Mouse (Mus musculus) heart, embryonic 12.5 days (tissue): ENCODE results near the gene Cope. TPM values are rescaled to one million over a fixed set of nuclear protein-coding genes. Genes with fewer than 3 reads are reported as not detected.

Source experiments
- ATAC-seq: fragments of 200-750 bp; cut with Nextera tagmentation; 2 replicates; pipeline ENCODE4 v1.8.0; 2017; ENCODE audit warnings: moderate TSS enrichment, moderate library complexity; ENCODE audit not compliant: insufficient number of reproducible peaks, low FRiP score
- H3K27ac ChIP-seq: fragments of 300-500 bp; sonication (generic); 2 replicates; pipeline ENCODE4 v1.5.1; 2016; ENCODE audit warnings: mild to moderate bottlenecking, moderate library complexity; ENCODE audit not compliant: poor library complexity, severe bottlenecking
- H3K27me3 ChIP-seq: fragments of 300-500 bp; sonication (generic); replicated peaks from 2 replicates; pipeline ENCODE4 v1.6.1; 2016; ENCODE audit warnings: mild to moderate bottlenecking, moderate library complexity
- H3K36me3 ChIP-seq: fragments of 300-500 bp; sonication (generic); 2 replicates; pipeline ENCODE4 v1.6.1; 2016; ENCODE audit warnings: mild to moderate bottlenecking, moderate library complexity
- H3K4me1 ChIP-seq: fragments of 300-500 bp; sonication (generic); replicated peaks from 2 replicates; pipeline ENCODE4 v1.6.1; 2016; ENCODE audit warnings: mild to moderate bottlenecking
- H3K4me2 ChIP-seq: fragments of 300-500 bp; sonication (generic); 2 replicates; pipeline ENCODE4 v1.6.1; 2016; ENCODE audit warnings: mild to moderate bottlenecking, moderate library complexity
- H3K4me3 ChIP-seq: fragments of 300-500 bp; sonication (generic); 2 replicates; pipeline ENCODE4 v1.5.1; 2016; ENCODE audit warnings: mild to moderate bottlenecking
- H3K9ac ChIP-seq: fragments of 300-500 bp; sonication (generic); 2 replicates; pipeline ENCODE4 v1.6.1; 2016; ENCODE audit warnings: mild to moderate bottlenecking, moderate library complexity
- H3K9me3 ChIP-seq: fragments of 300-500 bp; sonication (generic); replicated peaks from 2 replicates; pipeline ENCODE4 v1.6.1; 2016; ENCODE audit warnings: mild to moderate bottlenecking, moderate library complexity
- WGBS: fragments of 180-500 bp; shearing (Covaris S2); methylation state at CpG from one replicate; pipeline ENCODE4 v1.1.7; 2016; 5-methylcytosine and 5-hydroxymethylcytosine counted together
- polyA plus RNA-seq: library from polyadenylated mRNA; unstranded; fragments of >200 nt; fragmentation: Nextera tagmentation; extraction: Ambion mirVana; gene quantifications from 2 replicates; pipeline ENCODE4 v1.2.1, GENCODE M21; 2016

Gene Cope
- polyA plus RNA-seq, 1 experiment from 2014 or later = 272 TPM

DNA sequence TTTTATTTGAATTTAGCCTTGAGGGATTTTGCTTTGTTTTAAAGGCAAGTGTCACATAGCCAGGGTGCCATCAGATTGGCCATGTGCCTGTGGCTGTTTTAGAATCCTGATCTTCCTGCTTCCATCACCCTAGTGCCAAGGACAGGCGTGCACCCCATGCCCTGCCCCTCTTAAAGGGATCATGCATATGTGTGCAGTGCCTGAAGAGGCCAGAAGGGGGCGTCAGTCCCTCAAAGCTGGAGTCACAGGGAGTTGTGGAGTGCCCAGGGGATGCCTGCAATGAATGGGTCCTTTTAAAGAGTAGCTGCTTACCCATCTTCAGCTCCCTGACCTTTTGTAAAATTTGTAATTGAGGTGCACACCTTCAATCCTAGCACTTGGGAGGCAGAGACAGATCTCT lies 7.0 kb downstream of the Cope start:
- H3K4me3 ChIP-seq = no peak overlapping the region

DNA sequence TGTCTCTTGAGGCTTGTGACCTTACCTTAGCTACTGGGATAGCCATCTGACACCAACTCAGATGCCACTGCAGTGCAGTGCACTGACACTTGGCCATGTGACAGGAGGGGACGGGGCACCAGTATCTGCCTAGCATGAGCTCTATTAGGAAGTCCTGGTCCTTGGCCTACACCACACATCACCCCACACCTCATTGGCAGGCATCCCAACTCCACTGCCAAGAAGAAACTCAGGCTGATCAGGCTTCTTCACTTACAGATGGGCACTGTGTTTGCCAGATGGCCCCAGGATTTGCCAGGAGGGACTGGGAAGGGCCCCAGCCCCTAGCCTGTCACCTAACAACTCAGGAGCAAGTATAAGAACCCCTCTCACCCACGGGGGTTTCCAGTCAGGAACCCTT lies 11.1 kb downstream of the Cope start:
- H3K4me1 ChIP-seq = peaks cover 25% of the 10 kb centered on the region
- H3K9ac ChIP-seq = no peak overlapping the region
- no peak overlapping the region for H3K4me3 ChIP-seq
- ATAC-seq = no peak
- 71% methylated on average over 2 of the region's 2 CpGs for WGBS
- no peak overlapping the region for H3K4me2 ChIP-seq
- peaks cover 13% of the 10 kb centered on the region; the same call in 1 of the 2 replicates for H3K27me3 ChIP-seq
- H3K9me3 ChIP-seq = no peaks in the 10 kb centered on the region
- H3K36me3 ChIP-seq = peaks cover 52% of the 10 kb centered on the region
- no peak overlapping the region for H3K27ac ChIP-seq

More for the DNA sequence above, 7.0 kb downstream of the Cope start:
- Histone ChIP-seq H3K27me3 (no peaks in the 10 kb centered on the region), H3K36me3 (peaks cover 90% of the 10 kb centered on the region), H3K4me1 (peaks cover 2% of the 10 kb centered on the region), H3K9me3 (no peaks in the 10 kb centered on the region), H3K9ac (no peak overlapping the region), H3K4me2 (no peak overlapping the region), H3K27ac (no peak overlapping the region)
- WGBS = 38% methylated on average over 2 of the region's 2 CpGs
- ATAC-seq = no peak

DNA sequence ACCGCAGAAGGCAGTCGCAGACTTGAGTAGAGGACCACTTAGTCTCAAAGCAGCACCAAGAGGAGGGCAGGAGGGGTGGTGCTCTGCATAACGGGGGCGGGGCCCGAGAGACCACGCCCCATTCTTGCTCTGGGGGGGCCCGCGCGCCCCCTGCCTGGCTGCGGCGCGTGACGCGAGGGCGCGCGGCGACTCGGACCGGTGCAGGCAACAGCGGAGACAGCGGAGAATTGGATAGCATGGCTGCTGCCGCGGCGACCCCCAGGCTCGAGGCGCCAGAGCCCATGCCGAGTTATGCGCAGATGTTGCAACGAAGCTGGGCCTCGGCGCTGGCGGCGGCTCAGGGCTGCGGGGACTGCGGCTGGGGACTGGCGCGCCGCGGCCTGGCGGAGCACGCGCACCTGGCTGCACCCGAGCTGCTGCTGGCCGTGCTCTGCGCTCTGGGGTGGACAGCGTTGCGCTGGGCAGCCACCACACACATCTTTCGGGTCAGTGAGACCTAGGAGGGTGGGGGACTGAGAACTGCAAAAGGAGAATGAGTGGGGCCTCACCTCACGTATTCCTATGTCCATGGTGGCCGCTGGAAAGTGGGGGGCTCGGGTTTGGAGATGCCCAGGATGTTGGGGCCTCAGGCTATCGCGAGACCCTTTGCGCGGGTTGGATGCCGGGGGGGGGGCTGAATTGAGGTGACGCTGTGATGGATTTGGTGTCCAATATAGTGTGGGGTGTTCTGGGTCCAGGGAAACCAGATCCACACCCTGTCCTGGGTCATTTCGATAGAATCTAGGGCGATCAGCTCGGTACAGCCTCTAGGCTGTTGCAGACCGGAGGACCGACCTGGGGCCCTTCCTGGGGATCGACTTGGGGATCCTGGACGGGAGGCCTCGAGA lies 13.5 kb downstream of the Cope start, which contains the start of gene Cers1:
Gene Cers1 (plus strand): TSS at position 152 of the 887 bp plus-strand sequence.
- ATAC-seq = peak; percentile 71
- H3K4me1 ChIP-seq = peaks cover 25% of the 10 kb centered on the region
- WGBS = 3% methylated on average over 66 of the region's 66 CpGs
- peak within 1 kb of the TSS; percentile 68 for H3K9ac ChIP-seq
- peak within 1 kb of the TSS; percentile 63 for H3K4me3 ChIP-seq
- no peaks in the 10 kb centered on the region for H3K9me3 ChIP-seq
- H3K4me2 ChIP-seq = peak within 1 kb of the TSS; percentile 93
- H3K27me3 ChIP-seq = peaks cover 13% of the 10 kb centered on the region; the same call in 1 of the 2 replicates
- peaks cover 31% of the 10 kb centered on the region for H3K36me3 ChIP-seq
- H3K27ac ChIP-seq = no peak within 1 kb of the TSS

DNA sequence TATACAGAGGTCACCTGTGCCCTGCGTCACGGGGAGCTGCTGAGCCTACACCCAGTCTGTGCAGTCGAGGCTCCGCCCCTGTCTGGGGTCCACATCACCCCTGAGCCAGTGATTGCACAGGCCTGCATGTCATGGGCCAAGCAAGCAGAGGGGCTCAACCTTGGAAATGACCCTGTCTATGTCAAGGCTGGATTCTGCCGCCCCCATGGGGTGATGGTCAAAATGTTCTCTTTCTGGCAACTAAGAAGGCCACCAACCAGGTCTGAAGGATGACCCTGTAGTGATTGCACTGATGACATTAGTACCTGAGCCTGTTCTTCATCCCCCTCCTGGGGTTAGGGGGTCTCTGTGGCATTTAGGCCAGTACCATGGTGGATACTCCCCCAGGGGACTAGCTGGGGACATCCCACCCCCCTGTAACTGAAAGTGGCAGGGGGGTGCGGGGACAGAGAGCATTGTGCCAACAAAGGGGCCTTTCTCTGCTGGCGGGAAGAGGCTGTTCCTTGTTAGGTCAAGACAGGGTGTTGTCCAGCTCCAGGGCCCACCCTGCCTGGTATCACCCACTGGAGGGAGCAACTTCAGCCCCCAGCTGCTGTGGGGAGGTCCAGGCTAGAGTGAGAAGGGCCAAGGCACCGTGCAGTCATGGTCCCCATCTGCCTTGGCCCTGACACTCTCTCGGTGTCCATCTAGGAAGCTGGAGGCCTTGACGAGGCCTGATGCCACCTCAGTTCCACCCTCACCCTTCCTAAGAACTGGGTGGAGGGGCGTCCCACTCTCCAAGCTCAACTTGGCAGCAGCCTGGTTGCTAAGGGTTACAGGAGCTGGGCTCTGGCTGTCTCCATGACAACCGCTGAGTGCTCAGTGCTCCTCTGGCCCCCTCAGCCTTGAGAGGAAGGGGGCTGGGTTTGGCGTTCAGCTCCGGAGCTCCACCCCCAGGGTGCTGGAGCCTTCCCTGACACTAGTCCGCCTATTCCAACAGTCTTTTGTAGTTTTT lies 14.5 kb downstream of the Cope start:
- Histone ChIP-seq H3K9ac (peak overlapping the region; percentile 68), H3K36me3 (peaks cover 22% of the 10 kb centered on the region), H3K27ac (no peak overlapping the region), H3K9me3 (no peaks in the 10 kb centered on the region), H3K4me3 (peak overlapping the region; percentile 63), H3K4me2 (peak overlapping the region; percentile 93), H3K27me3 (peaks cover 13% of the 10 kb centered on the region; the same call in 1 of the 2 replicates), H3K4me1 (peaks cover 25% of the 10 kb centered on the region)
- WGBS = 19% methylated on average over 15 of the region's 15 CpGs
- peak; percentile 61 for ATAC-seq

DNA sequence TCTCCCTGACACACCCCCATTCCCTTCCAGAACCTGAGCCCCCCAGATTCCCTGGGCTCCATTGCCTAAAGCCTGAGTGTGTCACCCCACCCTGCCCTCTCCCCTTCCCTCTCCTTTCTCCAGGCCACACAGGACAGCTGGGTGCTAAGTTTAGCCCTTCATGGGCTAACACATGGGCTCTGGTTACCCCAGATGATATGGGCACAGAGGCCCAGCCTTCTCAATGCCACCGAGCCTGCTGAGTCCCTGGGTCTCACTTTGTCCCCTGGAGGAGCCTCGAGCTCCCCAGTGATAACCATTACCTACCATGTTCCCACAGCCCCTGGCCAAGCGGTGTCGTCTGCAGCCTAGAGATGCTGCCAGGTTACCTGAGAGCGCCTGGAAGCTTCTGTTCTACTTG lies 15.6 kb downstream of the Cope start:
- Histone ChIP-seq H3K9me3 (no peaks in the 10 kb centered on the region), H3K4me3 (no peak overlapping the region), H3K4me2 (no peak overlapping the region), H3K4me1 (peaks cover 25% of the 10 kb centered on the region), H3K27ac (no peak overlapping the region), H3K36me3 (peaks cover 11% of the 10 kb centered on the region), H3K9ac (no peak overlapping the region), H3K27me3 (peaks cover 13% of the 10 kb centered on the region; the same call in 1 of the 2 replicates)
- ATAC-seq = no peak
- 75% methylated on average over 5 of the region's 5 CpGs for WGBS

- Histone ChIP-seq H3K4me2 (no peak overlapping the region), H3K27me3 (no peaks in the 10 kb centered on the region), H3K9ac (no peak overlapping the region), H3K27ac (no peak overlapping the region), H3K4me3 (no peak overlapping the region), H3K9me3 (peaks cover 8% of the 10 kb centered on the region; the same call in 1 of the 2 replicates), H3K36me3 (peaks cover 4% of the 10 kb centered on the region; the same call in 1 of the 2 replicates), H3K4me1 (no peaks in the 10 kb centered on the region)
- 93% methylated on average over 3 of the region's 3 CpGs for WGBS
- no peak for ATAC-seq
These were observed 21.4 kb downstream of the Cope start for GRCm38 (mm10) chr8:70323716-70324115.

DNA sequence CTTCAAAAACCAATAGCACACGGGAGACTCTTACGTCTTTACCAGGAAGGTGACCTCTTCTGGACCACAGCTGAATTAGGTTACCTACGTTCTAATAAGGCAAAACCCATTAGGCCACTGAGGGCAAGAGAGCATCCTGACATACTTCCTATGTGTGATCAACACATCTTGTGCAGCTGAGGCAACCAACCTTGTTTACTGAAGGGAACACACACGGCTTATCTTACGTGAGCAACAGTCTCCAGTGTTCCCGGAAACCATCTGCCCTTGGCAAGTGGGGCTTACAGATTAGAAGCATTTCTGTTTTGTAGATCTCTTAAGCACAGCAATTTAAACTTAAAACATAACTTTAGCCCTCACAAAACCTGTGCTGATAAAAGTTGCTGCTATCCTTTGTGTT lies 25.2 kb downstream of the Cope start:
- Histone ChIP-seq H3K4me3 (no peak overlapping the region), H3K36me3 (peaks cover 20% of the 10 kb centered on the region), H3K27ac (peak overlapping the region; percentile 22), H3K9me3 (peaks cover 8% of the 10 kb centered on the region; the same call in 1 of the 2 replicates), H3K4me1 (peaks cover 24% of the 10 kb centered on the region), H3K9ac (no peak overlapping the region), H3K4me2 (no peak overlapping the region), H3K27me3 (peaks cover 21% of the 10 kb centered on the region)
- 75% methylated on average over 6 of the region's 6 CpGs for WGBS
- ATAC-seq = peak; percentile 49; the same call in 1 of the 2 replicates

DNA sequence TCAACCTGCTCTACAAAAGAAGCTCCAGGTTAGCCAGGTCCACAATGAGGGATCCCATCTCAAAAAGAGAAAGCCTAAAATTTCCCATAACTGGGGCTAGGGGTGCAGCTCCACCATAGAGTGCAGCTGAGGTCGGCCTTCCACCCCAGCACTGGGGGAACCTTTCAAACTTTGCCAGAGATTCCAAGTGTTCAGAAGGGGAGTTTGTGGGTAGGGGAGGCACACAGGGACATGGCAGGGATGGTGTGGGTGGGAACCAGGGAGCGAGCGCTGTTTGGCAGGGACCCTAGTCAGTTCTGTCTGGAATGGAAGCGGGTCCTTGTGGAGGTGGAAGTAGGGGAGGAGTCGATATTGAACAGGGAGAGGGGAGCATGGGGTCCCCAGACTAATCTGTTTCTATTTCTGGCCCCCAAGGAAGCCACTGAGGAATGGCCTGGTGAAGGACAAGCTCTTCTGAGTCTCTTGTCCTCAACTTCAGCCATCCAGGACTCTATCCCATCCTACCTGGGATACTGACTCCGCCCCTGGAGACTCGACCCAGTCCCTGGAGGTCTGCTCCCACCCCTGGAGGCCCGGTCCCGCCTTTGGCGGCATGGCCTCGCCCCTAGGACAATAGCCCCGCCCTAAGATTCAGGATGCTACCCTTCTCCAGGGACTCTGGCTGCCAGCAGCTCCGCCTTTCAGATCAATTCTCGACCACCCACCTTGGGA lies 27.0 kb downstream of the Cope start, which contains the start of gene Gdf1:
Gene Gdf1 (plus strand): TSS at position 694 of the 711 bp plus-strand sequence.
- Histone ChIP-seq H3K4me2 (peak within 1 kb of the TSS; percentile 64), H3K4me3 (peak within 1 kb of the TSS; percentile 33), H3K4me1 (peaks cover 24% of the 10 kb centered on the region), H3K27ac (peak within 1 kb of the TSS; percentile 22), H3K27me3 (peaks cover 21% of the 10 kb centered on the region), H3K9ac (peak within 1 kb of the TSS; percentile 36), H3K9me3 (peaks cover 8% of the 10 kb centered on the region; the same call in 1 of the 2 replicates), H3K36me3 (peaks cover 37% of the 10 kb centered on the region)
- WGBS = 27% methylated on average over 14 of the region's 14 CpGs
- ATAC-seq = peak; percentile 53

DNA sequence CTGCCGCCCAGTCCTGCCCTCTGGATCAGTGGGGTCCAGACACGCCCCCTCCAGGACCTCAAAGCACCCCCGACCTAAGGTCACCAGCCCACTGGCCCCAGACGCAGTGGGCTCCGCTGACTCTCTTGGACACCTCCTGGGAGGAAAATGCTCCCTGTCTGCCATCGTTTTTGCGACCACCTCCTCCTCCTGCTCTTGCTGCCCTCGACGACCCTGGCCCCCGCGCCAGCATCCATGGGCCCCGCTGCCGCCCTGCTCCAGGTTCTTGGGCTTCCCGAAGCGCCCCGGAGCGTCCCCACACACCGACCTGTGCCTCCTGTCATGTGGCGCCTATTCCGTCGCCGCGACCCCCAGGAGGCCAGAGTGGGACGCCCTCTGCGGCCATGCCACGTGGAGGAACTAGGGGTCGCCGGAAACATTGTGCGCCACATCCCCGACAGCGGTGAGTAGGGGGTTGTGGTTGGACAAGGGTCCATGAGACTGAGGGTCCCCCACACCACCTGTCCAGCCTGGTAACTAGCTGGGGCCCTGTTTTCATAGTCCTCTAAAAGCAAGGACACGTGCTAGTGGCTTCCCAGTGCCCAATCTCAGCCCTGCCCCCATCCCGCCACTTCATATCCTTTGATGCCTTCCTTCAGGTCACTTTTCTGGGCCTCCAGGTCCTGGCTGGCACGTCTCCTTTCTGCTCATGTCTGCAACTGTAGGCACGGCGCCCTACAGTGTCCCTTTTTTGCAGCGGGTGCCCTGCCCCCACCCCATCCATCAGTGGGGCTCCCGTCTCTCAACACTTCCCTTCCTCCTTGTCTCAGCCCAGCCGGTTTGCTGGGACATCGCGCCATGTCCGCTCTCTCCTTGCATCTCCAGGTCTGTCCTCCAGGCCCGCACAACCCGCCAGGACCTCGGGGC lies 27.8 kb downstream of the Cope start:
- H3K36me3 ChIP-seq = peaks cover 46% of the 10 kb centered on the region
- H3K27me3 ChIP-seq = peaks cover 21% of the 10 kb centered on the region
- H3K27ac ChIP-seq = no peak overlapping the region
- peaks cover 24% of the 10 kb centered on the region for H3K4me1 ChIP-seq
- H3K4me3 ChIP-seq = peak overlapping the region; percentile 33
- H3K9ac ChIP-seq = peak overlapping the region; percentile 36
- peak overlapping the region; percentile 64 for H3K4me2 ChIP-seq
- H3K9me3 ChIP-seq = peaks cover 8% of the 10 kb centered on the region; the same call in 1 of the 2 replicates
- ATAC-seq = peak; percentile 15; the same call in 1 of the 2 replicates
- WGBS = 7% methylated on average over 45 of the region's 45 CpGs
